Mouse (Mus musculus) testis, adult 2 months (tissue): ENCODE data around the gene Trim5. TPM values are rescaled to one million over a fixed set of nuclear protein-coding genes. Genes with fewer than 3 reads are reported as not detected.
A peak's percentile ranks its signal among the peaks of the same experiment; 100 is the strongest.
"Not testable (repeated sequence)": the region's sequence is repeated elsewhere in the genome, so short reads cannot be mapped to it uniquely, and the experiment has no call there.

Experiments
- H3K27ac ChIP-seq: fragments of 200-500 bp; 2 replicates; pipeline ENCODE4 v1.5.1; 2012; ENCODE audit warnings: low read depth, low read length; ENCODE audit not compliant: control insufficient read depth, insufficient read depth
- H3K27me3 ChIP-seq: fragments of 200-500 bp; 2 replicates; pipeline ENCODE4 v1.6.1; 2012; ENCODE audit warnings: mild to moderate bottlenecking, low read length, moderate library complexity; ENCODE audit not compliant: control insufficient read depth, insufficient read depth
- H3K36me3 ChIP-seq: fragments of 200-500 bp; 2 replicates; pipeline ENCODE4 v1.6.1; 2012; ENCODE audit warnings: mild to moderate bottlenecking, low read length; ENCODE audit not compliant: control insufficient read depth, insufficient read depth
- H3K4me1 ChIP-seq: fragments of 200-500 bp; 2 replicates; pipeline ENCODE4 v1.6.1; 2012; ENCODE audit warnings: low read length; ENCODE audit not compliant: control insufficient read depth, insufficient read depth
- H3K4me3 ChIP-seq: fragments of 200-500 bp; 2 replicates; pipeline ENCODE4 v1.5.1; 2012; ENCODE audit warnings: low read depth, mild to moderate bottlenecking, low read length, moderate library complexity, mixed read lengths; ENCODE audit not compliant: control insufficient read depth
- CTCF ChIP-seq: fragments of 200-500 bp; IDR thresholded peaks from 2 replicates; pipeline ENCODE4 v1.5.1; 2012; ENCODE audit warnings: low read depth, mild to moderate bottlenecking, inconsistent platforms, low read length, moderate library complexity; ENCODE audit not compliant: control insufficient read depth, insufficient read depth, insufficient replicate concordance
- POLR2A ChIP-seq: fragments of 200-500 bp; IDR thresholded peaks from 2 replicates; pipeline ENCODE4 v1.6.1; 2012; ENCODE audit warnings: low read depth, mild to moderate bottlenecking, inconsistent platforms, low read length, moderate library complexity; ENCODE audit not compliant: control insufficient read depth
- polyA plus RNA-seq: library from polyadenylated mRNA; depleted of rRNA; stranded (reverse); fragments of >200 nt; gene quantifications from 2 replicates; pipeline ENCODE4 v1.2.3, GENCODE M21; 2012

Gene Trim5
- polyA plus RNA-seq, 1 experiment: 0.11 TPM

DNA sequence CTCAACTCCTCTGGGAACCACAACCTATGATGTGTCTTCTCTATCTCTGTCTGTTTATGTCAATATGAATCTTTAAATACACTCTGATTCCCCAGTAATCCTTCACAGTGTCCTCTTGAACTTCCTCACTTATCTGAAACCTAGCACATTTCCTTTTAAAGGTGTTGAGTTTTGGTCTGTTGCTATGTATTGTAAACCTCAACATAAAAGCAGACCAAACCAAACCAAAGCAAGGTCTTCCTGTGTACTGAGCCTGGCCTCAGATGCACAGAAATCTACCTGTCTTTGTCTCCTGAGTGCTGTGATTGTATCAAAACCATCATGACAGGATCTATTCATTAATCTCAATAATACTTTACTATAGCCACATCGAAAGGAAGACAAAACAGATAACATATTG, 2.7 kb upstream of the Trim5 start:
- Histone ChIP-seq H3K36me3 (no peaks in the 10 kb centered on the region), H3K27ac (no peak overlapping the region), H3K4me3 (no peak overlapping the region), H3K27me3 (no peaks in the 10 kb centered on the region), H3K4me1 (no peaks in the 10 kb centered on the region)
- TF ChIP-seq CTCF (no peak), POLR2A (no peak)

DNA sequence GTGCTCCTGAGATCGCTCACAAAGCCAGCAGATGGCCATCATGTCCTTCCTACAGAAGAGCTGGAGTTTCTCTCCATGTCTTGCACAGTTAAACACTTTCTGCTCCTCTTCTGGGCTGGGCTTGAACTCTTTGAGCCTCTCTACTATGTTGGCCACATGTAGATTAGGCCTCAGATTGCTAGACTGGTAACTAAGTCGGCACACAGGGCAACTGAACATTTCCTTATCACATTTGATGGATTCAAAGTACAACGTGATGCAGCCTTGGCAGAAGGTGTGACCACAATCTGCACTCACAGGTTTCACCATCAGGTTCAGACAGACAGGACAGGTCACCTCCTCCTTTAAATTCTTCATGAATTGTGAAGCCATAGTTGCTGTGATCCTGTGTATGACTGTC, 8.5 kb downstream of the Trim5 start:
- not testable (repeated sequence) for H3K36me3 ChIP-seq

DNA sequence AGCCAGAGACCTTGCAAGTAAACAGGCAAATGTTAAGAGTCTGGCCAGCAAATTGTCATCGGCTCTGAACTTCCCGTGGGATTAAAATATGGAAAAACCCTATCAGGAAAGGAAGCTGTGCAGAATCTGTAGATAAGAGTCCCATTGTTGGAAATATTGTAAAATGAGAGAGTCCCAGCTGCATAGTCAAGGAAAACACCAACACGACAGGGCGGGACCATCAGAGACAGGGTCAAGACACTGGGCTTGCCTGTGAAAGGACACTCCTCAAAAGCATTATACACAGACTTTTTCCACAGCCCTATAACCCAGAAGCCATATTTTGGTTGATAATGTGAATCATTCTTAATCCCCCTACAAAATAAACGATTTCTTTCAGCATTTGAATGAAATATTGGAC, 22.6 kb downstream of the Trim5 start:
- not testable (repeated sequence) for H3K27me3 ChIP-seq, H3K36me3 ChIP-seq, H3K27ac ChIP-seq, H3K4me3 ChIP-seq, H3K4me1 ChIP-seq

More for the DNA sequence above, 8.5 kb downstream of the Trim5 start:
- not testable (repeated sequence) for H3K4me3 ChIP-seq, H3K27ac ChIP-seq, H3K4me1 ChIP-seq, H3K27me3 ChIP-seq

DNA sequence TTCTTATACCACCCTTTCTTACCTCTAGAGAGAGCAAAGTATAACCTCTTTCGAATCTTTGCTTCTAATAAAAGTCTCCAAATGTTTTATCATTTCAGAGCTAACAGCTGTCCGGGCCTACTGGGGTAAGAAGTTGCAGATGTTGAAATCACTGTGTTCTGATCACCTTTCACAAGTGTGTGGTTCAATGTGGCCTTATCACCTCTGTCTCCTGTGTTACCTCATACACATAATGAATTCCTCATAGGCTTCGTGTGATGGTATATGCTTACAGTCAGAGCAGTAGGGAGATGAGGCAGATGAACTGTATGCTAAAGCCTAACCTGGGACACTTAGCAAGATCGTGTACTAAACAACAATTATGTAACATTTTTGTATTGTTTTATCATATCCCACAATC, 27.5 kb downstream of the Trim5 start:
- H3K4me1 ChIP-seq, H3K4me3 ChIP-seq, H3K27ac ChIP-seq, H3K36me3 ChIP-seq, H3K27me3 ChIP-seq: not testable (repeated sequence)

- TF ChIP-seq CTCF (no peak), POLR2A (no peak)
- no peaks in the 10 kb centered on the region for H3K27me3 ChIP-seq
- no peaks in the 10 kb centered on the region; the same call in 1 of the 2 replicates for H3K4me1 ChIP-seq
- no peaks in the 10 kb centered on the region for H3K36me3 ChIP-seq
- H3K27ac ChIP-seq: peak within 1 kb of the TSS; percentile 76
- peak within 1 kb of the TSS; percentile 87 for H3K4me3 ChIP-seq
Measured at GRCm38 (mm10) chr7:104244287-104245181, 43.4 kb downstream of the Trim5 start, which contains the start of gene Trim34a. Trim34a (plus strand) TSS chr7:104244457.

- no peaks in the 10 kb centered on the region; the same call in 1 of the 2 replicates for H3K4me1 ChIP-seq
- no peaks in the 10 kb centered on the region for H3K27me3 ChIP-seq
- H3K36me3 ChIP-seq: no peaks in the 10 kb centered on the region
- no peak overlapping the region for H3K27ac ChIP-seq
- no peak for TF ChIP-seq CTCF
- no peak for TF ChIP-seq POLR2A
- no peak overlapping the region for H3K4me3 ChIP-seq
Measured at GRCm38 (mm10) chr7:104243616-104244015, 44.3 kb downstream of the Trim5 start.

DNA sequence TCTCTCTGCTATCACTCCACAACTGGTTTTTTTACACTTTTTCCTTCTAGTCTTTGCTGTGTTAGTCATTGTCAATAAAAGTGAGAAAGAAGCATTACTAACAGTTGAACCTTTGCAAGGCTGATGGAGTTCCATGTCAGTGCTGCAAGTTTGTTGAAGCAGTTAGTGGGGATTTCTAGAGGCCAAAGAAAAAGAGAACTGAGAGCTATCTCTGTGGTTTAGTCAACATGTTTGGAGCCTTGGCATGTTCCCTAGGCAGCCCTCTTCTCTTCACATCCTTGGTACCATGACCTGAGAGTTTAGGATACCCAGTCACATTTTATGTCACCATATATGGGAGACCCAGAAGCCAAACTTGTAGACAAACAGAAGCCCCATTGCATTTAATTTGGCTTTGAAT, 47.0 kb downstream of the Trim5 start:
- no peaks in the 10 kb centered on the region for H3K36me3 ChIP-seq
- H3K4me3 ChIP-seq: no peak overlapping the region
- H3K4me1 ChIP-seq: no peaks in the 10 kb centered on the region; the same call in 1 of the 2 replicates
- no peak for TF ChIP-seq POLR2A
- H3K27me3 ChIP-seq: no peaks in the 10 kb centered on the region
- no peak overlapping the region for H3K27ac ChIP-seq

- no peaks in the 10 kb centered on the region for H3K4me1 ChIP-seq
- H3K36me3 ChIP-seq: no peaks in the 10 kb centered on the region
- no peak overlapping the region for H3K27ac ChIP-seq
- TF ChIP-seq CTCF (peak; percentile 53; the same call in 1 of the 2 replicates), POLR2A (no peak)
- no peaks in the 10 kb centered on the region for H3K27me3 ChIP-seq
- H3K4me3 ChIP-seq: no peak overlapping the region
Measured at GRCm38 (mm10) chr7:104231203-104231602, 56.7 kb downstream of the Trim5 start.
